Mouse (Mus musculus) MEL (cell line): ENCODE results near the gene Galnt14. TPM values are rescaled to one million over a fixed set of nuclear protein-coding genes. Genes with fewer than 3 reads are reported as not detected.

Source experiments
- DNase-seq: peaks from one replicate; pipeline ENCODE4 v3.0.0; 2011; ENCODE audit warnings: low read depth, low spot score
- H3K27ac ChIP-seq: 2 replicates; pipeline ENCODE4 v1.5.1; 2012; ENCODE audit warnings: low read depth, mild to moderate bottlenecking, control low read depth, low read length, moderate library complexity; ENCODE audit not compliant: control insufficient read depth
- H3K27me3 ChIP-seq, 2 experiments: fragments of 150-350 bp in 1 of 2; sonication (generic) in 1 of 2; 2 replicates each; pipeline ENCODE4 v1.6.1; 2012; ENCODE audit warnings: low read length in 2 of 2, mild to moderate bottlenecking in 2 of 2, improper control_type of control experiment in 1 of 2, moderate library complexity in 1 of 2; ENCODE audit not compliant: insufficient read depth in 2 of 2, control insufficient read depth in 1 of 2
- H3K36me3 ChIP-seq, 2 experiments: 2 replicates each; pipeline ENCODE4 v1.6.1; 2012 to 2014; ENCODE audit warnings: low read length in 2 of 2, improper control_type of control experiment in 1 of 2, inconsistent platforms in 1 of 2, mild to moderate bottlenecking in 1 of 2; ENCODE audit not compliant: insufficient read depth in 2 of 2, control insufficient read depth in 1 of 2
- H3K4me1 ChIP-seq, 2 experiments: fragments of 150-350 bp in 1 of 2; sonication (generic) in 1 of 2; 2 replicates each; pipeline ENCODE4 v1.6.1; 2012; ENCODE audit warnings: low read length in 2 of 2, improper control_type of control experiment in 1 of 2, mild to moderate bottlenecking in 1 of 2; ENCODE audit not compliant: insufficient read depth in 2 of 2, control insufficient read depth in 1 of 2
- H3K4me3 ChIP-seq, 2 experiments: fragments of 150-350 bp in 1 of 2; sonication (generic) in 1 of 2; 2 replicates each; pipeline ENCODE4 v1.5.1; 2012; ENCODE audit warnings: low read depth in 2 of 2, low read length in 2 of 2, mild to moderate bottlenecking in 2 of 2, moderate library complexity in 2 of 2, control low read depth in 1 of 2, improper control_type of control experiment in 1 of 2; ENCODE audit not compliant: control insufficient read depth in 1 of 2, insufficient read depth in 1 of 2
- H3K79me2 ChIP-seq: 2 replicates; pipeline ENCODE4 v1.6.1; 2012; ENCODE audit warnings: mild to moderate bottlenecking, low read length, moderate library complexity; ENCODE audit not compliant: control insufficient read depth, poor library complexity, insufficient read depth
- H3K9ac ChIP-seq: 2 replicates; pipeline ENCODE4 v1.6.1; 2012; ENCODE audit warnings: low read depth, mild to moderate bottlenecking, control low read depth, low read length, moderate library complexity; ENCODE audit not compliant: control insufficient read depth, poor library complexity, severe bottlenecking
- H3K9me3 ChIP-seq: fragments of 150-350 bp; sonication (generic); replicated peaks from 2 replicates; pipeline ENCODE4 v1.6.1; 2012; ENCODE audit warnings: mild to moderate bottlenecking, low read length, improper control_type of control experiment, moderate library complexity; ENCODE audit not compliant: insufficient read depth
- CHD1 ChIP-seq: IDR thresholded peaks from 2 replicates; pipeline ENCODE4 v1.6.1; 2012; ENCODE audit warnings: low read depth, mild to moderate bottlenecking, inconsistent platforms, low read length, improper control_type of control experiment
- CHD2 ChIP-seq: IDR thresholded peaks from 2 replicates; pipeline ENCODE4 v1.6.1; 2011; ENCODE audit warnings: low read length, improper control_type of control experiment
- CTCF ChIP-seq, 3 experiments: IDR thresholded peaks in 2 of 3; conservative IDR thresholded peaks in 1 of 3; 2 replicates each; pipeline ENCODE4 v1.5.1; 2011 to 2012; ENCODE audit warnings: low read length in 3 of 3, low read depth in 2 of 3, mild to moderate bottlenecking in 2 of 3, improper control_type of control experiment in 1 of 3, inconsistent platforms in 1 of 3, mixed read lengths in 1 of 3, moderate library complexity in 1 of 3; ENCODE audit not compliant: control insufficient read depth in 1 of 3, insufficient read depth in 1 of 3, poor library complexity in 1 of 3, severe bottlenecking in 1 of 3
- E2F4 ChIP-seq: IDR thresholded peaks from 2 replicates; pipeline ENCODE4 v1.6.1; 2011; ENCODE audit warnings: low read depth, low read length, improper control_type of control experiment, borderline replicate concordance
- ETS1 ChIP-seq: IDR thresholded peaks from 2 replicates; pipeline ENCODE4 v1.6.1; 2012; ENCODE audit warnings: low read depth, mild to moderate bottlenecking, inconsistent platforms, low read length, improper control_type of control experiment, moderate library complexity
- GATA1 ChIP-seq: IDR thresholded peaks from 2 replicates; pipeline ENCODE4 v1.6.1; 2011; ENCODE audit warnings: low read depth, low read length, improper control_type of control experiment
- HCFC1 ChIP-seq: IDR thresholded peaks from 2 replicates; pipeline ENCODE4 v1.6.1; 2012; ENCODE audit warnings: low read depth, mild to moderate bottlenecking, inconsistent platforms, low read length, improper control_type of control experiment, moderate library complexity
- JUND ChIP-seq: IDR thresholded peaks from 2 replicates; pipeline ENCODE4 v1.6.1; 2011; ENCODE audit warnings: low read depth, mild to moderate bottlenecking, improper control_type of control experiment, low read length
- KAT2A ChIP-seq: conservative IDR thresholded peaks from 2 replicates; pipeline ENCODE4 v1.6.1; 2012; ENCODE audit warnings: low read depth, low read length, improper control_type of control experiment, inconsistent platforms
- MAFK ChIP-seq: IDR thresholded peaks from 2 replicates; pipeline ENCODE4 v1.6.1; 2011; ENCODE audit warnings: low read depth, mild to moderate bottlenecking, low read length, improper control_type of control experiment, borderline replicate concordance
- MAZ ChIP-seq: IDR thresholded peaks from 2 replicates; pipeline ENCODE4 v1.6.1; 2012; ENCODE audit warnings: low read depth, mild to moderate bottlenecking, inconsistent platforms, low read length, improper control_type of control experiment
- MYC ChIP-seq: IDR thresholded peaks from 2 replicates; pipeline ENCODE4 v1.6.1; 2011; ENCODE audit warnings: low read depth, mild to moderate bottlenecking, low read length, improper control_type of control experiment, moderate library complexity
- NELFE ChIP-seq: IDR thresholded peaks from 2 replicates; pipeline ENCODE4 v1.6.1; 2011; ENCODE audit warnings: low read depth, low read length, improper control_type of control experiment
- NRF1 ChIP-seq: IDR thresholded peaks from 2 replicates; pipeline ENCODE4 v1.6.1; 2014; ENCODE audit warnings: low read depth, mild to moderate bottlenecking, inconsistent platforms, low read length, improper control_type of control experiment, moderate library complexity; ENCODE audit not compliant: poor library complexity, insufficient read depth, severe bottlenecking
- RAD21 ChIP-seq: IDR thresholded peaks from 2 replicates; pipeline ENCODE4 v1.6.1; 2011; ENCODE audit warnings: mild to moderate bottlenecking, low read depth, low read length, improper control_type of control experiment
- TCF12 ChIP-seq: IDR thresholded peaks from 2 replicates; pipeline ENCODE4 v1.6.1; 2014; ENCODE audit warnings: low read depth, mild to moderate bottlenecking, inconsistent platforms, low read length, improper control_type of control experiment, moderate library complexity
- ZKSCAN1 ChIP-seq: IDR thresholded peaks from 2 replicates; pipeline ENCODE4 v1.6.1; 2012; ENCODE audit warnings: low read depth, mild to moderate bottlenecking, inconsistent platforms, low read length, improper control_type of control experiment, moderate library complexity
- ZMIZ1 ChIP-seq: IDR thresholded peaks from 2 replicates; pipeline ENCODE4 v1.6.1; 2012; ENCODE audit warnings: low read depth, mild to moderate bottlenecking, inconsistent platforms, low read length, improper control_type of control experiment, moderate library complexity
- ZNF384 ChIP-seq: IDR thresholded peaks from 2 replicates; pipeline ENCODE4 v1.6.1; 2012; ENCODE audit warnings: low read depth, mild to moderate bottlenecking, inconsistent platforms, low read length, improper control_type of control experiment
- polyA plus RNA-seq, 2 experiments: library from polyadenylated mRNA; stranded (reverse) in 1 of 2; unstranded in 1 of 2; fragments of >175 nt in 1 of 2; fragments of >200 nt in 1 of 2; gene quantifications; 2 replicates each; pipeline versions ENCODE4 v1.2.1 to v1.2.4; 2012; ENCODE audit warnings: low replicate concordance in 2 of 2, low read depth in 1 of 2; ENCODE audit not compliant: insufficient read length in 2 of 2, insufficient read depth in 1 of 2, missing spikeins in 1 of 2
- total RNA-seq: library from RNA; depleted of rRNA; stranded (reverse); fragments of 300-350 nt; gene quantifications from 2 replicates; pipeline ENCODE4 v1.2.3, GENCODE M21; 2012

Galnt14 gene
- total and polyA plus RNA-seq, 3 experiments = not detected

GRCm38 (mm10) chr17:73531896-73532295, 178.4 kb downstream of the Galnt14 start:
- Histone ChIP-seq H3K4me3 (no peak overlapping the region), H3K9me3 (no peaks in the 10 kb centered on the region), H3K9ac (no peak overlapping the region), H3K27ac (no peak overlapping the region), H3K36me3 (no peaks in the 10 kb centered on the region), H3K27me3 (no peaks in the 10 kb centered on the region; a peak in 1 of 4 replicates), H3K4me1 (no peaks in the 10 kb centered on the region)
- no peak for DNase-seq
- TF ChIP-seq ZKSCAN1 (no peak), ZNF384 (no peak), CHD2 (no peak), MAFK (no peak), NELFE (no peak), TCF12 (no peak), GATA1 (no peak), ZMIZ1 (no peak), ETS1 (no peak), NRF1 (no peak), CTCF (IDR thresholded peaks at IDR 0.05 in 2 of 3, conservative IDR thresholded peaks at IDR 0.05 in 1 of 3; ENCODE audit: control insufficient read depth in 1 of 3, insufficient read depth in 1 of 3, low read depth in 2 of 3, low read length in 3 of 3, poor library complexity in 1 of 3, severe bottlenecking in 1 of 3) (no peak), MYC (no peak)
- TF ChIP-seq, all 39 proteins: peak for 0
- H3K79me2 ChIP-seq = no peaks in the 10 kb centered on the region

GRCm38 (mm10) chr17:73522169-73522568, 188.1 kb downstream of the Galnt14 start:
- DNase-seq = no peak
- Histone ChIP-seq H3K4me3 (no peak overlapping the region), H3K9ac (no peak overlapping the region)
- no peak for TF ChIP-seq MAZ
- TF ChIP-seq RAD21 = no peak
- TF ChIP-seq ETS1 = no peak
- TF ChIP-seq, all 39 proteins: peak for 0
- no peaks in the 10 kb centered on the region for H3K4me1 ChIP-seq
- no peak overlapping the region for H3K27ac ChIP-seq
- no peaks in the 10 kb centered on the region for H3K79me2 ChIP-seq
- no peaks in the 10 kb centered on the region for H3K9me3 ChIP-seq
- no peaks in the 10 kb centered on the region for H3K27me3 ChIP-seq
- H3K36me3 ChIP-seq = no peaks in the 10 kb centered on the region

GRCm38 (mm10) chr17:73519350-73519749, 190.9 kb downstream of the Galnt14 start:
- TF ChIP-seq E2F4 = no peak
- TF ChIP-seq HCFC1 = no peak
- no peak for TF ChIP-seq CHD1
- no peak for TF ChIP-seq KAT2A
- TF ChIP-seq ZKSCAN1 = no peak
- TF ChIP-seq NELFE = no peak
- no peak for TF ChIP-seq JUND
- H3K4me1 ChIP-seq = no peaks in the 10 kb centered on the region
- no peak overlapping the region for H3K9ac ChIP-seq
- H3K79me2 ChIP-seq = no peaks in the 10 kb centered on the region
- H3K27me3 ChIP-seq = no peaks in the 10 kb centered on the region
- H3K4me3 ChIP-seq = no peak overlapping the region
- no peaks in the 10 kb centered on the region for H3K9me3 ChIP-seq
- H3K36me3 ChIP-seq = no peaks in the 10 kb centered on the region
- DNase-seq = no peak
- no peak overlapping the region for H3K27ac ChIP-seq
